Mouse (Mus musculus) yolk sac, embryonic 10.5 days (tissue): ENCODE results near the gene Rpl29.
A peak's percentile ranks its signal among the peaks of the same experiment; 100 is the strongest.

ENCODE experiments used
- DNase-seq: peaks from one replicate; pipeline ENCODE4 v3.0.0-alpha.2; 2017; ENCODE audit warnings: low spot score

Gene Rpl29

GRCm38 (mm10) chr9:106429221-106430014 lies at the start of gene Rpl29:
Gene Rpl29, plus strand, starts transcription at chr9:106429454.
- peak; percentile 95 for DNase-seq

GRCm38 (mm10) chr9:106386181-106386864 lies 42.9 kb upstream of the Rpl29 start:
- no peak for DNase-seq

GRCm38 (mm10) chr9:106392828-106393527 lies 36.3 kb upstream of the Rpl29 start:
- DNase-seq, result no peak

- DNase-seq, result no peak
These were observed 35.7 kb upstream of the Rpl29 start for GRCm38 (mm10) chr9:106393548-106393947.

GRCm38 (mm10) chr9:106394649-106395602 lies 34.3 kb upstream of the Rpl29 start:
- no peak for DNase-seq

- DNase-seq, result peak; percentile 81
These were observed 31.5 kb upstream of the Rpl29 start for GRCm38 (mm10) chr9:106397733-106398132.

- DNase-seq, result no peak
These were observed 30.5 kb upstream of the Rpl29 start for GRCm38 (mm10) chr9:106398667-106399311.

GRCm38 (mm10) chr9:106399808-106400207 lies 29.4 kb upstream of the Rpl29 start:
- no peak for DNase-seq

GRCm38 (mm10) chr9:106402149-106402548 lies 27.1 kb upstream of the Rpl29 start:
- no peak for DNase-seq

- no peak for DNase-seq
These were observed 26.5 kb upstream of the Rpl29 start for GRCm38 (mm10) chr9:106402607-106403375.

- peak; percentile 44 for DNase-seq
These were observed 24.0 kb upstream of the Rpl29 start for GRCm38 (mm10) chr9:106405275-106405674.

GRCm38 (mm10) chr9:106406443-106407078 lies 22.7 kb upstream of the Rpl29 start:
- no peak for DNase-seq

GRCm38 (mm10) chr9:106409096-106409495 lies 20.2 kb upstream of the Rpl29 start:
- DNase-seq, result no peak

GRCm38 (mm10) chr9:106410086-106410650 lies 19.1 kb upstream of the Rpl29 start:
- DNase-seq, result no peak

GRCm38 (mm10) chr9:106411091-106411594 lies 18.1 kb upstream of the Rpl29 start:
- DNase-seq, result no peak

- no peak for DNase-seq
These were observed 17.5 kb upstream of the Rpl29 start for GRCm38 (mm10) chr9:106411729-106412128.

GRCm38 (mm10) chr9:106412210-106412609 lies 17.0 kb upstream of the Rpl29 start:
- DNase-seq, result no peak

GRCm38 (mm10) chr9:106413606-106414005 lies 15.6 kb upstream of the Rpl29 start:
- DNase-seq, result no peak

GRCm38 (mm10) chr9:106416826-106417225 lies 12.4 kb upstream of the Rpl29 start:
- DNase-seq, result no peak
